Mouse (Mus musculus): ENCODE data around the gene Rbm24. TPM values are rescaled to one million over a fixed set of nuclear protein-coding genes. Genes with fewer than 3 reads are reported as not detected.

Rbm24 gene
- polyA plus RNA-seq, 1 experiment = 52.4 TPM

DNA sequence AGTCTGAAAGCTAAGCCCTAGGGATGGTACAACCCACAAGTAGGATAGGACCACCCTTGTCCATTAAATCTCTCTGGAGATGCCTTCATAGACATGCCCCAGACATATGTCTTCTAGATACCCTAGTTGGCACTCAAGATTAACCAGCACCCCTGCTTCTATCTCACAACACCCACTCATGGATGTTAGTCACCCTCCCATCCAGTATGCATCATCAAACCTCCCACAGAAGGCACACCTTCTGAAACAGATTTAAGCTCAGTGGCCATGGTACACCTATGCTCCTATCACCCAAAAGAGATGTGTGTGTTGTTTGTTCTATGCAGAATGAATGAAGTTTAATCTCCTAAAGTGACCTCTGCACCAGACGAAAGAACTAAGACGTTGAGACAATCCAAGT lies 51.3 kb downstream of the Rbm24 start:
- TF ChIP-seq CTCF (IDR thresholded peaks at IDR 0.05; ENCODE audit: borderline replicate concordance, control insufficient read depth, extremely low read depth, insufficient read depth, low read length, poor library complexity) = no peak
- TF ChIP-seq POLR2A (IDR thresholded peaks at IDR 0.05; ENCODE audit: control insufficient read depth, extremely low read depth, insufficient read depth, low read length, poor library complexity) = no peak
- no peak for DNase-seq
- no peaks in the 10 kb centered on the region for H3K36me3 ChIP-seq (ENCODE audit: control insufficient read depth, insufficient read depth, low read length)
- WGBS = 99% methylated on average over 2 of the region's 2 CpGs
- H3K27ac ChIP-seq (ENCODE audit: control insufficient read depth, insufficient read depth, low read length) = no peak overlapping the region
- no peak overlapping the region for H3K4me3 ChIP-seq (ENCODE audit: control insufficient read depth, insufficient read depth, low read length)
- H3K4me1 ChIP-seq (replicated peaks; ENCODE audit: control insufficient read depth, insufficient read depth, low read length) = no peaks in the 10 kb centered on the region
- no peaks in the 10 kb centered on the region for H3K27me3 ChIP-seq (ENCODE audit: control insufficient read depth, insufficient read depth, low read length)

Other genes starting within 250 kb of the Rbm24 start
- gene Stmnd1, start 144.7 kb upstream of the Rbm24 start, polyA plus RNA-seq (2012; rRNA removed) = not detected in 2 replicates
- gene Cap2, start 83.4 kb downstream of the Rbm24 start, polyA plus RNA-seq (2012; rRNA removed) = 2.8 and 12.9 TPM in 2 replicates